Mouse (Mus musculus) ovary, postnatal 14 days (tissue): Measurements from ENCODE around the gene Xrn1.
"Not testable (repeated sequence)": the region's sequence is repeated elsewhere in the genome, so short reads cannot be mapped to it uniquely, and the experiment has no call there.

ENCODE experiments used
- DNase-seq: peaks from one replicate; pipeline ENCODE4 v3.0.0; 2022; ENCODE audit warnings: low spot score

The Xrn1 gene

DNA sequence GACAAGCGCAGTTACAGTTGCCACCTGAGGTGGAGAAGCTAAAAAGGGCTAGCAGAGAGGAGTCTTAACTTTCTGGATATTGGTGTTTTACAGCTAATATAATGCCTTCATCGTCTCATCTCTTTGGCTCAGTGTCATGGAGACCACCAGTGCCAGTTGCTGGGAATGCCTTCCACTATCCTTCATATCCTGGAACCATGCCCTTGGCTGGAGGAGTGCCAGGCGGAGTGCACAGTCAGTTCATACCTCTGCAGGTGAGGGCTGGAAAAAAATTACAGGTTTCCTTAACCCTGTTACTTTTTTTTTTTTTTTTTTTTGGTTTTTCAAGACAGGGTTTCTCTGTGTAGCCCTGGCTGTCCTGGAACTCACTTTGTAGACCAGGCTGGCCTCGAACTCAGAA, 96.9 kb downstream of the Xrn1 start:
- DNase-seq: no peak

DNA sequence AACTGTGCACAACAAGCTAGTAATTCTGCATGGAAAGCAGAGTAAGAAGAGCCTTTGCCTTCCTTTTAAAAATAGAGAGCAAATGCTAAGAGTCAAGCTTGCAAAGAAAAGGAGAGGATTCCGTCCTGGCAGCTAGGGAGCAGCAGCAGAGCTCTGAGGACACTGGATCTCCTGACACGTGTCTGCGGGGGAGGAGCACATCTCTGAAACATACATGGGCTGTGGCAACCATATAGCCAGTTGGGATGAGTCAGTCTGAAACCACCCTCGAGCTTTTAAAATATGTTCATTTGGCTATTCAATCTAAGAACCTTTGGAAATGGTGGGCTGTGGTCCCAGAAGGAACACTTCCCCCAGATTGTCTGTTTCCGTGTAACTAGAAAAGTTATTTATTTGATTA, 100.3 kb downstream of the Xrn1 start:
- no peak for DNase-seq

GRCm38 (mm10) chr9:96056417-96057223, 102.1 kb downstream of the Xrn1 start:
- DNase-seq: no peak

DNA sequence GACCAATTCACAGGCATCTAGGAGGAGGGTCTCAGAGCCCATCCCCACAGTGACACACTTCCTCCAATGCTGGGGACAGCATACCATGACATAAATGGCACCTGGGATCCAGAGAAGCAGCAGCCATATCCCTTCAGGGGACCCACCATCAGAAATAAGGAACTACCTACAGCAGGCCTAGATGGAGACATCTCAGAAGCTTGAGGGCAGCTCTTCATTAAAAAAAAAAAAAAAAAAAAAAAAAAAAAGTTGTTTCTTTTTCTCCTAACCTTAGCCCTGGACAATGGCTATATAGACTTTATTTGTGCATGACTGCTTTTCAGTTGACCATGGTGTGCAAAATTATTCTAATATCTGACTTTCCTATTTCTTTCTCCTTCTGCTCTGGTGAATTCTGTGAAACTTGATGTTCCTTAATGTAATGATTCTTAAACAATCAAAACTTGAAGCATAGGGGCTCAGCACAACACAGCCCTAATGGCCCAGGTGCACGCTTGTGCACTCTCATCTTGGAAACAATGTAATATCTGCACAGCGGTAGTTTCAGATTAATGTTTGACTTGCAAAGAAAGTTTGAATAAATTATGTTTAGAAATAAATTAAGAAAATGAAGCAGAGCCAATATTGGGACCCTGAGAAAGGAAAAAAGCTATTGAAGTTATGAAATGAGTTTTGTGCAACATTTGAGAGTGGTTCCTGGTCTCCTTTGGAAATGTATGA, 108.7 kb downstream of the Xrn1 start:
- DNase-seq: no peak

DNA sequence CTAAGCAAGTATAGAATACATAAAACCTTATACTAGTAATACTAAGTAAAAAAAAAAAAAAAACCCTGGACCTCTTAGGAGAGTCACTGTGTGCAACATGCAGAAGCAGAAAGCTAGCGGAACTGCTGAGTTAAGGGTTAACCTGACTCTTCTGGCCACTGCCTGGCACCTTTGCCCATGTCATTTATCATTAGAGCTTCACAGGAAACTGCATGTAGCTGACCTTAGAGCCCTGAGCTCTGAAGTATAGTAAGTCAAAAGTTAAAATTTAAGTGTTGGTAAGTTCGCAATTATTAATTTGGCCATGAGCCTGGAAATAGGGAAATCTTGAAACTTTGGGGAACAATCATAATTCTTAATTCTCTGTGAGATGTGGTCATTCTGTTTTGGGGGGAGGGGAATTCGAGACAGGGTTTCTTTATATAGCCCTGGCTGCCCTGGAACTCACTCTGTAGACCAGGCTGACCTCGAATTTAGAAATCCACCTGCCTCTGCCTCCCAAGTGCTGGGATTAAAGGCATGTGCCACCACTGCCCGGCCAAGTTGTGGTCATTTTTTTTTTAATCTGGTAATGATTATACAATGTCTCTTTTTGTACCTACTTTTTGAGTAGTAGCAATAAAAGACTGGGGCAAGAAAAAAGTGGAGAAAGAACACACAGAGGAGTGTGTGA, 109.4 kb downstream of the Xrn1 start:
- no peak for DNase-seq

DNA sequence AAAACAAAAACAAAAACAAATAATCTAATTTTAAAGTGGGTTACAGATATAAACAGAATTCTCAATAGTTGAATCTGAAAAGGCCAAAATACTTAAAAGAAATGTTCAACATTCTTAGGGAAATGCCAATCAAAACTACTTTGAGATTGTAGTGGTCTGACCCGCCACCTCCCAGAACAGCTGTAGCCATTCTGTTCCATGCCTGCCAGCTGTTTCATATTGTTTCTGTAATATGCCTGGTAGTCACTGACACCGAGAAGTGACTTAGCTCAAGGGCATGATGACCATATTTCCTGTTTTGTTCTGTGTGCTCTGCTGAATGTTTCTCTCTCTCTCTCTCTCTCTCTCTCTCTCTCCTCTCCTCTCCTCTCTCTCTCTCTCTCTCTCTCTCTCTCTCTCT, 112.9 kb downstream of the Xrn1 start:
- no peak for DNase-seq

DNA sequence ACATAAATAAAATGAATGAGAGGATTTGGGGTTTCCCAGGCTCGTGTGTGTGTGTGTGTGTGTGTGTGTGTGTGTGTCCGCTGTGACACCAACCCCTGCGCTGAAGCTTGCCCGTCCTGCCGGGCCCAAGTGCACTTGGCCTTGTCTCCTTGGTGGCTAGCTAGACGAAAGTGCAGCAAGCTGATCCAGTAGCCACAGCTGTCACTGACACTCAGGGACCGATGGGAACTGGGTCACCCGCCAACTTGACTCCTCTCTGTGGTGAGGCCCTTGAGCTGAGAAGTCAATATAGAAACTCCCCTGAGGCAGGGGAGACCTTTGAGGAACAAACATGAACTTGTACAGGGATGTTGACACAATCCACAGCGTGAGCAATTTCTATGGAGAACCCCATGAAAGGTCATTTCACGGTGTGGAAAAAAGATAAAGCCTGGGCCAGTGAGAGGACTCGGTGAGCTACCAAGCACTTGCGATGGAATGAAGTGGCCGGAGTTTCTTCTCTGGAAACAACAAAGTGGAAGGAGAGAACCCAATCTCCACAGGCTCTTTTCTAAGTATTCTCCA, 124.3 kb downstream of the Xrn1 start:
- no peak for DNase-seq

DNA sequence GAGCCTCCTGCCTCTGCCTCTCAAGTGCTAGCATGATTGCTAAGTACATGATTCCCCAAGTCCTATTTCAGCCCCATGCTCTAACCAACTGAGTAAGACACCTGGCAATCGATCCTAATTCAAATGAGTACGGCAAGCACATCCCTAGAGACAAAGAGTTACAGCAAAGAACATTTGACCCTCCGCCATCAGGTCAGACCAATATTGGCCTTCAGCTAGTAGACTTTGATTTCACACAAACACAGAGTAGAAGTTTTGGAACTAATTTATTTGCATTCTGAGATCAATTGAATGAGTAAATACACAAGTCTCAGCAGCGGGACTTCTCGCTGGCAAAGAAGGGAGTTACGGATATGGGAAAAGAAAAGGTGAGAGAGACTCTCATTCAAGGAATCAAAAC, 130.7 kb downstream of the Xrn1 start:
- DNase-seq: no peak

- no peak for DNase-seq
Observed at GRCm38 (mm10) chr9:96087671-96088070, 133.1 kb downstream of the Xrn1 start.

DNA sequence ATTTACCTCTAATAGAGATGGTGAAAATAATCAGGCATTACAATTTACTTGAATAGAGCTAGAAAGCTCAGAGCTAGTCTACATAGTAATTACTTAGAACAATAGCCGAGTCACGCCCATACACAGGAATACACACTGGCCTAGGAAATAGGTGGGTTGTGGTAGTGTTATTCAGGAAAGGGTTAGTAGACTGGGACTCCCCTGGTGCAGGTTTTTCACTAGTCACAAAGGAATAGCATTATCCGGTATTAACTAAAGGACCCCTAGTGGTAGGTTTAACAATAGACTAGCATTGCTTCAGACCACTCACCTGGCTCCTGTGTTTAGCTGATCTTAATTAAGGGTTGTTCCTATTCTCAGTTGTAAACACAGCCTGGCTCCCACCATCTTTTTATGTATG, 133.9 kb downstream of the Xrn1 start:
- DNase-seq: not testable (repeated sequence)

DNA sequence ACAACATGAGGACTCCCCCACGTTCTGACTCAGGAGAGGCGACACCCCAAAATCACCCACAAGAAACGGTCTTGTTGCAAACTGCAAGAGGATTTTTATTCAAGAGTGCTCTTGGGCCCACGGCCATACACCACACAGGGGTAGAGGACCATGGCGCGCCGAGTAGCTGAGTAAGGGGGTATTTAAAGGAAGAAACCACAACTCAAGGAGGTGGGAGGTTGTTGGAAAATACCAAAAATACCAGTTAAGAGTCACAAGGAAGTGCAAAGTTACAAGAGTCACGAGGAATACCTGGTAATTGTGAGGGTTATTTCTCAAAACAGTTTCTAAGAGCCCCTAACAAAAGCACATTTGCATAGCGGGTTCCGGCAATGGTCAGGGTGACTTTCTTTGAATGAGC, 138.1 kb downstream of the Xrn1 start:
- not testable (repeated sequence) for DNase-seq

DNA sequence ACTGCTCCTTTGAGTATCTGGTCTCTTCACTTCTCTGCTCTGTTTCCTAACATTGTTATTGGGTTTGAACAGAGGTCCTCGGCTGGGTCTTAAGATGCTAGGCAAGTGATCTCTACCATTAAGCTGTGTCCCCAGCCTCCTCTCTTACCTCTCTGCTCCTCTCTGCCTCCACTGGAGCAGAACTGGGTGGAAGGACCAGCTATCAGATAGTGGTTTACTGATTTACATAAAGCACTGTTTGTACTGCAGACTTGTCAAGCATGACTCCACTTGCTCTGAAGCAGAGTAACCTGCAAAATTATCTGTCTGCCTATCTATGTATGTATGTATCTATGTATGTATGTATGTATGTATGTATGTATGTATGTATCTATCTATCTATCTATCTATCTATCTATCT, 138.7 kb downstream of the Xrn1 start:
- DNase-seq: no peak

- no peak for DNase-seq
Observed at GRCm38 (mm10) chr9:96094341-96094740, 139.8 kb downstream of the Xrn1 start.

- no peak for DNase-seq
Observed at GRCm38 (mm10) chr9:96095192-96095591, 140.6 kb downstream of the Xrn1 start.

DNA sequence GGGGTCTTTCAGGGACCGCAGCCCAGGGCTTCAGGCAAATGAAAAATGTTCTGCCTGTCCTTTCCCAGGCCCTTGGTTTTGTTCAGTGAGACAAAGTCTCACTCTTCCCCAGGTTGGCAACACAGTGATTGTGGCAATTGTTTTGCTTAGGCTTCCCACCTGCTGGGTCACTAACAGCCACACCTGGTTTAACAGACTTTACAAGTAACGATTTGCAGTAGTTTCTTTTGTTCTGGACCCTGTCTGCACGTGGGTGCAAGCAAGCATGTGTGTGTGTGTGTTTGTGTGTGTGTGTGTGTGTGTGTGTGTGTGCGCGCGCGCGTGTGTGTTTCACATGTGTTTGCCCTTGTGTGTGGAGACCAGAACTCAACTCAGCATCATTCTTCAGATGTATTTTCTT, 148.3 kb downstream of the Xrn1 start:
- DNase-seq: no peak
